Mouse (Mus musculus) kidney, embryonic 16.5 days (tissue): ENCODE measurements around the gene Tprn. TPM values are rescaled to one million over a fixed set of nuclear protein-coding genes. Genes with fewer than 3 reads are reported as not detected.
A peak's percentile ranks its signal among the peaks of the same experiment; 100 is the strongest.

Experiments
- ATAC-seq: fragments of 200-750 bp; cut with Nextera tagmentation; 2 replicates; pipeline ENCODE4 v1.8.0; 2017; ENCODE audit warnings: moderate TSS enrichment; ENCODE audit not compliant: low FRiP score, low TSS enrichment
- H3K27ac ChIP-seq: fragments of 300-500 bp; sonication (generic); 2 replicates; pipeline ENCODE4 v1.5.1; 2014; ENCODE audit warnings: low read length
- H3K27me3 ChIP-seq: fragments of 300-500 bp; sonication (generic); 2 replicates; pipeline ENCODE4 v1.6.1; 2014; ENCODE audit warnings: low read length, control low read depth, mixed read lengths; ENCODE audit not compliant: insufficient read depth
- H3K36me3 ChIP-seq: fragments of 300-500 bp; sonication (generic); 2 replicates; pipeline ENCODE4 v1.6.1; 2014; ENCODE audit warnings: low read length, control low read depth, mixed read lengths; ENCODE audit not compliant: insufficient read depth
- H3K4me1 ChIP-seq: fragments of 300-500 bp; sonication (generic); 2 replicates; pipeline ENCODE4 v1.6.1; 2014; ENCODE audit warnings: low read length, control low read depth, mixed read lengths; ENCODE audit not compliant: insufficient read depth
- H3K4me2 ChIP-seq: fragments of 300-500 bp; sonication (generic); replicated peaks from 2 replicates; pipeline ENCODE4 v1.6.1; 2014; ENCODE audit warnings: low read depth, low read length
- H3K4me3 ChIP-seq: fragments of 300-500 bp; sonication (generic); 2 replicates; pipeline ENCODE4 v1.5.1; 2014; ENCODE audit warnings: mild to moderate bottlenecking, low read length
- H3K9ac ChIP-seq: fragments of 300-500 bp; sonication (generic); replicated peaks from 2 replicates; pipeline ENCODE4 v1.6.1; 2014; ENCODE audit warnings: low read length
- H3K9me3 ChIP-seq: fragments of 300-500 bp; sonication (generic); 2 replicates; pipeline ENCODE4 v1.6.1; 2016; ENCODE audit warnings: low read length, control low read depth
- WGBS: fragments of 180-500 bp; shearing (Covaris S2); extraction: QIAGEN DNeasy Blood & Tissue Kit; methylation state at CpG from one replicate; pipeline ENCODE4 v1.1.7; 2014; 5-methylcytosine and 5-hydroxymethylcytosine counted together
- polyA plus RNA-seq: library from polyadenylated mRNA; unstranded; fragments of >200 nt; fragmentation: Nextera tagmentation; extraction: Ambion mirVana; gene quantifications from 2 replicates; pipeline ENCODE4 v1.2.1, GENCODE M21; 2015

Gene Tprn
- polyA plus RNA-seq, 1 experiment from 2014 or later = 12.1 TPM

DNA sequence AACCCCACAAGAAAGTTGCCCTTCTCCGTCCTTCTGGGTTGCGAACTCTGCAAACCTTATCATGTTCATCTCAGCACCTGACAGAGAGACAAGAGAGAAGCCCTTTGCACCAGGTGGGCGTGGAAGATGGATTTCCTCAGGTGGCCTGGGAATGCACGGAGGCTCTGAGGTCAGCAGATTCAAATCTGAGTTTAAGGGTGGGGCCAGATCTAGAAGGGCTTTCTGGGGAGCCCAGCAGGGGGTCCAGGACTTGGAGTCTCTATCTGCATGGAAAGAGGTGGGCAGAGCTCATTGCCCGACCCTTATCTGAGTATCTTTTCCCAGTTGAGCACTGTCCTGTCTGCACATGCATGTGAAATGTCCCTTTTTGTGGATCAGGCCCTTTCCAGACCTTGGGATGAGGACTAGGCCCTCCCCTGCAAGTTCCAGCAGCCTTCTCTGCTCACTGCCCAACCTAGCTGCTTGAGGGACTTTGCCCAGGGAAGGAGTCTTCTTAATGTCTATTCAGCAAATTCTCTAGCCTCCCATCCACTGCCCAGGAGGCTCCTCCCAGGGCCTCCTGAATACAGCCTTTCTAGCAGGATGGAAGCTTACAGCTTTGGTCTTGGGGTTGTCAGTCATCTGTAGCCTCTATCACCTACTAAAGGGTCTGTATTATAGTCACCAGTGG lies 27.7 kb upstream of the Tprn start:
- ATAC-seq = 0 out of 2 replicates have a peak, but pooled peaks have one; percentile 16
- 71% methylated on average over 5 of the region's 5 CpGs for WGBS
- Histone ChIP-seq H3K36me3 (no peaks in the 10 kb centered on the region), H3K27ac (peak overlapping the region; percentile 61; the same call in 1 of the 2 replicates), H3K9ac (no peak overlapping the region), H3K9me3 (no peaks in the 10 kb centered on the region), H3K4me2 (no peak overlapping the region), H3K27me3 (no peaks in the 10 kb centered on the region), H3K4me1 (no peaks in the 10 kb centered on the region), H3K4me3 (no peak overlapping the region)

DNA sequence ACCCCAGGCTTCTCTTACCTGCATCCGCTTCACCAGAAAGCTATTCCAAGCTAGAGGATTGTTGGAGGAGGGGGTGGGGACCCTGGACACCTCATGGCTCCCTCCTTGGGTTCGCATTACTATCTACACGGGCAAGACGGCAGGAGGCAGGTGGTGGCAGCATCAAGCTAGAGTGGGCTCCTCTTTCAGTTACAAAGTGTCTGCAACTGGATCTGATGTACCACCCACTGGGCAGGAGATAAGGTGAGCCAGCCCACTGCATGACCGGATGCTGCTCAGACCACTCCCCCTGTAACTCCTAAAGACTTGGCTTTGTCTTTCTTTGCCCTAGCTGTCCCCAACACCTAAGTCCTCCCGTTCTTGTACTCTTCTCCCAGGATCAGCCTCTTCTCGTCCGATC lies 25.8 kb upstream of the Tprn start, which contains the start of gene Rnf224:
TSS of gene Rnf224 (minus strand) at position 174 of the 400 bp plus-strand sequence.
- peaks cover 12% of the 10 kb centered on the region for H3K4me1 ChIP-seq
- H3K4me3 ChIP-seq = no peak within 1 kb of the TSS
- no peaks in the 10 kb centered on the region for H3K9me3 ChIP-seq
- no peak within 1 kb of the TSS for H3K4me2 ChIP-seq
- H3K27me3 ChIP-seq = peaks cover 5% of the 10 kb centered on the region
- ATAC-seq = no peak
- 34% methylated on average over 8 of the region's 8 CpGs for WGBS
- H3K9ac ChIP-seq = no peak within 1 kb of the TSS
- H3K27ac ChIP-seq = no peak within 1 kb of the TSS
- H3K36me3 ChIP-seq = no peaks in the 10 kb centered on the region

DNA sequence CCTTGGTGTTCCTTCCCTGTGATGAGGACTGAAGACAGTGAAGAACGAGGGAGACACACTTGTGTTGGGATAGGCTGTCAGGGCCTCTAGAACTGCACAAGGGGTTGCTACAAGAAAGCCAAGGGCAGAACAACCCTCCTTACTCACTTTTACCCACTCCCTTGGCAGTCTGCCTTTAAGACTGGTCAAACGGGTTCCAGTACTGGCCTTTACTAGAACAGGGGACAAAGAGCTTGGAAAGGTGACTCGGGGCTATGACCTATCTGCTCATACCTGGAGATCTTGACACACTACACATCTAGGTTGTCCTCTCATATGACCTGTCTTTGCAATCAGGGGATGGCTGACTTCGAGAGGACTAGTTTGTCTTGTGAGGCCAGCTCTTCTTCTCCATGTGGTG lies 24.9 kb upstream of the Tprn start:
- no peak overlapping the region for H3K4me3 ChIP-seq
- 60% methylated on average over 4 of the region's 4 CpGs for WGBS
- peaks cover 21% of the 10 kb centered on the region for H3K4me1 ChIP-seq
- H3K9ac ChIP-seq = no peak overlapping the region
- H3K4me2 ChIP-seq = no peak overlapping the region
- ATAC-seq = no peak
- peak overlapping the region; percentile 45; the same call in 1 of the 2 replicates for H3K27ac ChIP-seq
- no peaks in the 10 kb centered on the region for H3K9me3 ChIP-seq
- H3K27me3 ChIP-seq = peaks cover 13% of the 10 kb centered on the region
- no peaks in the 10 kb centered on the region for H3K36me3 ChIP-seq

- no peak overlapping the region for H3K4me3 ChIP-seq
- H3K4me2 ChIP-seq = no peak overlapping the region
- peak overlapping the region; percentile 45; the same call in 1 of the 2 replicates for H3K27ac ChIP-seq
- H3K27me3 ChIP-seq = peaks cover 19% of the 10 kb centered on the region
- peaks cover 26% of the 10 kb centered on the region for H3K4me1 ChIP-seq
- H3K36me3 ChIP-seq = no peaks in the 10 kb centered on the region
- no peaks in the 10 kb centered on the region for H3K9me3 ChIP-seq
- no peak overlapping the region for H3K9ac ChIP-seq
- ATAC-seq = no peak
Observed at GRCm38 (mm10) chr2:25238106-25238505, 24.3 kb upstream of the Tprn start.

DNA sequence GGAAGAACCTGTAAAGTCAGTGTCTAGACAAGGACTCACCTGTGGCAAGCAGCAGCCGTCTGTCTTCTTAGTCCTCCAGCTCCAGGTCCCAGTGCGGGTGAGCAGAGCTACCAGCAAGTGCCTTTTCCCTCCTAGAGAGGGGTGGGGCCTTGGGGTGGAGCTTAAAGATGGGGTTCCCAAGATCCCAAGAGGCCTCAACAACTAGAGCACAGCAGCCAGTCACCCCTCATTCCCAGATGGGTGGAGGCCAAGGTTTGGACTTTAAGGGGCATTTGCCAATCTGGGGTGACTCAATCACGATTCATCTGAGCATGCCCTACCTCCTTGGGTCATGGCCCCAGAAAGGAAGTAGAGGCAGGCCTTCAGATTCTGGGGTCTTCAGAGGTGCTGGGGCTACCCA lies 22.7 kb upstream of the Tprn start:
- H3K9me3 ChIP-seq = no peaks in the 10 kb centered on the region
- WGBS = 86% methylated on average over 3 of the region's 3 CpGs
- no peak overlapping the region for H3K4me3 ChIP-seq
- no peak overlapping the region for H3K27ac ChIP-seq
- H3K4me1 ChIP-seq = peaks cover 26% of the 10 kb centered on the region
- no peak overlapping the region for H3K4me2 ChIP-seq
- ATAC-seq = no peak
- no peaks in the 10 kb centered on the region for H3K36me3 ChIP-seq
- H3K27me3 ChIP-seq = peaks cover 20% of the 10 kb centered on the region
- H3K9ac ChIP-seq = no peak overlapping the region

DNA sequence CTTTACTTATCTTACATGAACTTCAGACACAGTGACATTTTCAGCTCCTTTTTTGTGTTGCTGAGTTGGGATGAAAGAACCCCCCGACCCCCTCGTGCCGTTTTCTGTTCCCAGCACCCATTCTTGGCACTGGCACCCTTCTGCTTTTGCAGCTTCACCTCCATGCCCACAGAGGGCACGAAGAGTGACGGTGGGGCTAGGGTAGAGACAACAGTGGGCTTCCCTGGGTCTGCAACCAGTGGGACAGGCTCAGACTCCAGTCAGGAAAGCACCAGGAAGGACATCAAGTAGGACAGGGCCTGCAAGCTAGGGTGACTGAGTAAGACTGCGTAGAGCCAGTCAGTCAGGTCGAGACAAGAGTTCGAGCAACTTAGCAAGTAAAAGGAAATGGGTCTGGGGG lies 22.1 kb upstream of the Tprn start:
- Histone ChIP-seq H3K27ac (peak overlapping the region; percentile 56), H3K4me2 (peak overlapping the region; percentile 97), H3K9ac (peak overlapping the region; percentile 55), H3K27me3 (peaks cover 20% of the 10 kb centered on the region), H3K36me3 (0 out of 2 replicates have a peak, but pooled peaks cover under 1% of the 10 kb centered on the region), H3K4me3 (peak overlapping the region; percentile 63), H3K4me1 (peaks cover 26% of the 10 kb centered on the region), H3K9me3 (no peaks in the 10 kb centered on the region)
- 51% methylated on average over 8 of the region's 8 CpGs for WGBS
- ATAC-seq = peak; percentile 12

DNA sequence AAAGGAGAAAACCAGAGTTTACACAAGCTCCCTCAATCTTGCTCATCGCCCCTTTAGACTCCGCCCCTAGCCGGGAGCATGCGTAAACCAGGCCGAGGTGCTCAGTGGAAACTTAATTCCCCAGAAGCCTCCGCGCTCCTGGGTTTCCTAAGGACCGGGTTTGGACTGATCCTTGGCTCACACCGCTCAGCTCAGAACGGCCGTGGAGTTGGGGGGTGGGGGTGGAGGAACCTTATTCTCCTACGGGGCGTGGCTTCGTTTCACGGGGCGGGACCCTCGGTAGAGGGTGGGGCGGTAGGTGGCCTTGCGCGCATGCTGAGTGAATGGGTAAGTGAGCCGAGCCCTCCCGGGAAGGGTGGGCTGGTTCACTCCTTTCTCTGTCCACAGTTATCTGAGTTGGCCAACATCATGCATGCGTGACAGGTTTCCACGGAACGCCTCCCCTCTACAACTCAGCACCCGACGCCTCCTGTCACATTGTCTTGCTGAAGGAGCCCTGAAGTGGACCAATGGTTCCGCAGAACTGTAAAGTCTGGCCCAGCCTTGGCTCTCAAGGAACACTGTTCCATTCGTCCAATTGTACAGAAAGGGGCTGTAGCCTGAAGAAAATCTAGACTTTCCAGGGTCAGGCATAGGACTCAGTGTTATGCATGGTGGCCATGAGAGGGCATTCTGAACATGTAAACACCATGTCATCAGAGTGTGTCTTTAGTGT lies 21.5 kb upstream of the Tprn start:
- H3K27me3 ChIP-seq = peaks cover 20% of the 10 kb centered on the region
- 0 out of 2 replicates have a peak, but pooled peaks cover 3% of the 10 kb centered on the region for H3K36me3 ChIP-seq
- peak overlapping the region; percentile 63 for H3K4me3 ChIP-seq
- 1% methylated on average over 29 of the region's 29 CpGs for WGBS
- H3K9ac ChIP-seq = peak overlapping the region; percentile 55
- peak overlapping the region; percentile 97 for H3K4me2 ChIP-seq
- H3K9me3 ChIP-seq = no peaks in the 10 kb centered on the region
- ATAC-seq = peak; percentile 88
- peak overlapping the region; percentile 56 for H3K27ac ChIP-seq
- peaks cover 26% of the 10 kb centered on the region for H3K4me1 ChIP-seq

DNA sequence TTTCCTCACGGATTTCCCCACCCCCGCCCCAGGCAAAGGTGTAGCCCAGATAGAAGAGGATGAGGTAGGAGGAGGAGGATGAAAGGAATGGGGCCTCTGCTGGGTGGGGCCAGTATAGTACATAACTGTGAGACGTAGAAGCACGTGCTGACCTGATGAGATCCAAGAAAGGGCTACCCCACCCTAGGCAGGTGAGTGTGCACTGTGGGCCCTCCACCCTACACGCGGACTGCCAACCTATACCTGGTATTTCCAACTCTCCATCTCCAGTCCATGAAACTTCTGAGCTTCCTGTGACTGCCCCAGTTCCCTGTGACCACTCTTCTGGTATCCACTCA lies 21.0 kb upstream of the Tprn start:
- Histone ChIP-seq H3K9me3 (no peaks in the 10 kb centered on the region), H3K27me3 (peaks cover 20% of the 10 kb centered on the region), H3K4me2 (peak overlapping the region; percentile 97), H3K9ac (peak overlapping the region; percentile 78; the same call in 1 of the 2 replicates), H3K4me3 (peak overlapping the region; percentile 63), H3K4me1 (peaks cover 26% of the 10 kb centered on the region), H3K36me3 (0 out of 2 replicates have a peak, but pooled peaks cover 3% of the 10 kb centered on the region), H3K27ac (0 out of 2 replicates have a peak overlapping the region, but pooled peaks have one; percentile 56)
- ATAC-seq = no peak
- WGBS = 12% methylated on average over 6 of the region's 6 CpGs

GRCm38 (mm10) chr2:25242101-25242506 lies 20.3 kb upstream of the Tprn start, which contains the start of the genes Rnf208 and Cysrt1:
Rnf208 (plus strand) TSS chr2:25242255.
Cysrt1 (minus strand) TSS chr2:25242452.
- Histone ChIP-seq H3K36me3 (0 out of 2 replicates have a peak, but pooled peaks cover 6% of the 10 kb centered on the region), H3K27me3 (peaks cover 20% of the 10 kb centered on the region), H3K9ac (peak within 1 kb of the TSS; percentile 78), H3K27ac (peak within 1 kb of the TSS; percentile 56; the same call in 1 of the 2 replicates), H3K4me3 (peak within 1 kb of the TSS; percentile 63), H3K4me2 (peak within 1 kb of the TSS; percentile 97), H3K9me3 (no peaks in the 10 kb centered on the region), H3K4me1 (peaks cover 26% of the 10 kb centered on the region)
- 0% methylated on average over 56 of the region's 59 CpGs for WGBS
- no peak for ATAC-seq
